Mouse (Mus musculus): ENCODE measurements at regions not wholly inside any gene's neighbourhood (a gene's known extent, or its start where the extent isn't known, plus 50 kb on each side); places are given as distances from the start of the nearest gene placed in this dataset.

DNA sequence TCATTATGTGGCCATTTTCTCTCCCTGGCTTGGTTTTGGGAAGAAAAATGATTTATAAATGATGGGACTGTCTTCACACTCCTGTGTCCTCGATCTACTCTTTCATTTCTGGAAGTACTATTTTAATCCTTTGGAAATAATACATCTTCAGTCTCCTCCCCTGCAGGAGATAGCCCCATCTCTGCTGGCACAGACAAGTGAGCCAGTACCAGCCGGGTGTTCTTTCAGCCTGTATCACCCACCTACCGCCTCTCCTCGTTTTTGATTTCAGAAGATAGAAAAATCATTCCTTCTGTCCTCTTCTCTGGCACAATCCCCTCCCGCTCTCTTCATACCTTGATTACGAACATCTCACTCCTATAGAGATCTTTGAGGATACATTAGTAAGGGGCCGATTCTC lies 140.4 kb upstream of the Gm10131 start:
- in situ Hi-C loops (cut with MboI, MseI): no loop called here

DNA sequence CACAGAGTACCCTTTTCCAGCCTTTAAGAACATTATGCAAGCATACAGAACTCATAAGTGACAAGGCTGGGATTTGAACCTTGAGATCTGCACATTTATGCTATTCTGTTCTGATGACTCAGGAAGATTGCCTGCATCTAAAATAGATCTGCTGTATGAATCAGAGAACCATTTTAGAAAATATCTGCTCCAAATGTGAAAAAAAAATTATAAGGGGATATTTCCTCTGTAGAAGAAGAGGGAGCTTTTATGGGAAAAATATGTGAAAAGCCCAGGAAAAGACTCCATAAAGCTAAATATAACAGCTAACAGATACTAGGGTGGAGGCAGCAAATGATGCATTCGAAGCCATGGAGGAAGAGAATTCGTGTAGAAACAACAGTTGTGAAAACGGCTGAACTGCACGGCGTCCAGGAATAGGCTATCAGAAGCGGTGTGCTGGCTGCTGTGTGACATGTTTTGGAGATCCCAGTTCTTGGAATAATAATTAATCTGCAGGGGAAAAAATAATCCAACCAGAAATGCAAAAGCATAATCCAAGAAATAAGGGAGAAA lies 127.9 kb upstream of the Gm10131 start:
- in situ Hi-C loops (cut with MboI, MseI): no loop called here

DNA sequence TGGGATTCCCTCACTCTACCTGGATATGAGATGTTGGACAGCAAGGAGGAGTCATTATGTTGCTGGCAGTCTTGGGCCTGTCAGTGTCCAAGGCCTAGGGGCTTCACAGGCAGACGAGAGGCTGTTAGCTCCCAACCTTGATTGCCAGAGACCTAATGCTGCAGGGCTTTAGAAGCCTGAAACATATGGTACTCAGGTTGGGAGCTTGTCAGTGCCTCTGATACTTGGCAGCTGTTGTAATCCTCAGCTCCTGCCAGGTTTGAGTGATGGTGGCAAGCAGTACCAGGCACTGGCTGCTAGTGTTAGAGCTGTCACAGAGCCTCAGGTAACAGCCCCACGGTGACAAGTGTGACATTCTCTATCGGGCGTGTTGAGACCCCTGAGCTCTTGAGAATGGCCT lies 122.2 kb upstream of the Gm10131 start:
- in situ Hi-C loops (cut with MboI, MseI): no loop called here

DNA sequence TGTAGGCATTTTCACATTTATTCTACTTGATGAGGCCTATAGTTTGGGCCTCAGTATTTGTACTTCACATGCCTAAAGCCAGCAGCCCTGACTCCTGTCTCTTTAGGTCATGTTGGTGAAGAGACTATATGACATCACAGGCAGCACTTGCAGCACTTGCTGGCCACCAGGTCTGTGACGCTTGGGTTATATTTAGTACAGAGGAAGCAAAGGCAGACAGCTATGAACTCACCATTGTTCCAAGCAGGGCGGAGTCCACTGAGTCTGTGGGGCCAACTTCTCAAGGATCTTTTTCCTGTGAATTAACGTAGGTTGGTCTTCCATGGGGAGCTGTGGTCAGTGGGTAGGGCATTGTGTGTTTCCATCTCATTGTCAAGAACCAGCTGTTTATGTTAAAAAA lies 117.9 kb upstream of the Gm10131 start:
- in situ Hi-C loops (cut with MboI, MseI): no loop called here

DNA sequence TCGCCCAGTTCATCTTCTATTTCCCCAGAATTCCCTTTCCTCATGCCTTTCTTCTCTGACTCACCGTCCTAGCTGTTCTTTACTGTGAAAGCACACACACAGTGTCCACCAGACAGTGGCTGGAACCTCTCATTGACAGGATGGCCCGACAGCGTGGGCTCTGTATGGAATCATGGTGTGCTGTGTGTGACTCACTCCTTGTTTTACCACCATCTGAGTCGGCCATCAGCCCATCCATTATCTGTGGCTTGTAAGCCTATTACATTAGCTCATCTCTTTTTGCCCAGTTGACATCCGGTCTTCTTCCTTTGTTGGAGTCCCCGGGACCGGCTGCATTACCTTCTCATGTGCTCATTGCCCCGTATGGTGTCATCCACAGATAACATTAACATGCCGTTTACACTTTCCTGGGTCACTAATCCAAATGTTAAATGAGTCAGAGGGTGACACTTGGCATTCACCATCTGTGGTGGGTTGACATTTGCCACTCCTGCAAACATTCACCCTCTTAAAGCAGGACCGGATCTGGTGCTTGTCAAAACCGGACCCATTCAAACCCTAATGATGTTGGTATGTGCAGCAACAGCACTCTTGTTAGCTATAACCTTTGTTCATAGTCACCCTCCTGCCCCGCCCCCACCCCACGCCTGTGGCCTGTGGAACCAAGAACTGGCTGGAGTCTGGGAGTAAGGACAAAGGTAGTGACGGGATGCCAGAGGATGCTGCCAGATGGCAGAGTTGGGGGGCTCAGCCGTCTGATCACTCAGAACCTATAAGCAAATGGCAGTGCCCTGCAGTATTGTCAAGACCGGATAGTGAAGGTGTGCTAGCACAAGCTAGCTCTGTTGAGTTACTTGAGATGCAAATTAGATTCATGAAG lies 113.7 kb upstream of the Gm10131 start:
- in situ Hi-C loops (cut with MboI, MseI): no loop called here

DNA sequence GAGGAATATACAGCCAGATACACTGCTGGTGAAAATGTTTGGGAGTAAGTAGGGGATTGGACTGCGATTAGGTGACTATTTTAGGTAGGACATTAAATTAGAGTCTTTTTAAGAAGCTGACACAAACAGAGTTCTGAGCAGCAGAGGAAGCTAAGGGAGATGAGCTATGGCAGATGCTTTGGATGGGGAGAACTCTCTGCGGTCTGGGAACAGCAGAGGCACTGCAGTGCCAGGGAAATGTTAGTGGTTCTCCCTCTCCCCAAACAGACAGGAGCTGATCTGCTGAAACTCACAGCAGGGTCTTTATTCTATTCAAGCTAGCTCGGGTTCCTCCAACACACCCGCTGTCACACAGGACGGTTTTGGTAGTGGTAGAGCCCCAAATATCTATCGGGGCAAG lies 110.7 kb upstream of the Gm10131 start:
- in situ Hi-C loops (cut with MboI, MseI): no loop called here
